Mouse (Mus musculus) mature B cell (primary cell): Measurements from ENCODE around the gene Rnf222.

Experiments used
- in situ Hi-C: fragments of 300-500 bp; cut with MboI; formaldehyde crosslinking; loops from 2 replicates; pipeline ENCODE4 v1.14.3; 2019

Rnf222 gene

DNA sequence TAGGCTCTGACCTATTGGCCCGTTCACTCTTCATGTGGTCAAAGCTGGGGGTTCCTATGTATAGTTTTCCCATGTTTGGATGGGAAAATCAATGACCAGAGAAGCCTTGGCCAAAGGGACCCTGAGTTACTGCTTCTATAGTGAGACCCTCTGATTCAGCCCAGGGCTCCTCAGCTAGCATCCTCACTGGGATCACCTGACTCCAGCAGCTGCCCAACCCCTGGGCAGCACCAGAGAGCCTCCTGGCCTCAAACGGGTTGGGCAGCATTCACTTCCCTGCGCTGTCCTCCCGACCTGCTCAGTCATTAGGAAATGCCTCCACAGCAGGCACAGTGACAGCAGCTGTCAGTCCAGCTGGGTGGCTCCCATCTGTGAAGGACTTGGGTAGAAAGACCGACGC is at the start of gene Rnf222:
Rnf222 (plus strand) TSS at position 301 of the 400 bp plus-strand sequence.
- in situ Hi-C loops: no loop called here

DNA sequence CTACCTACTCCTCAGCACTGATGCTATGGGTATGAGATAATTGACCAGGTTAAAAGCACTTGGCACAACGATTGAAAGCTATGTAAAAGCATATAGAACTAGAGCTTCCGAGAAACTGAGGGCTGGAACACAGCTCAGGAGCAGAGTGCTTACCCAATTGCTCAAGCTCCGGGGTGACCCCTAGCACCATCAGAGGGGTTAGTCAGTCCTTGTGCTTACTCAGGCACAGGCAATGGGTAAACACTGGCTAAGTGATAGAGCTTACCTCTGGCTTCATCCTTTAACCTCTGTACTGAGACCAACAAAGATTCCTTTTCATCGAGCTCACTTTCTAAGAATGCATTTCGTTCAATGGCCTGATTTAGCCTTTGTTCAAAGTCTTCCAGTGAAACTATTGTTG is 48.7 kb upstream of the Rnf222 start:
- in situ Hi-C loops: no loop called here

DNA sequence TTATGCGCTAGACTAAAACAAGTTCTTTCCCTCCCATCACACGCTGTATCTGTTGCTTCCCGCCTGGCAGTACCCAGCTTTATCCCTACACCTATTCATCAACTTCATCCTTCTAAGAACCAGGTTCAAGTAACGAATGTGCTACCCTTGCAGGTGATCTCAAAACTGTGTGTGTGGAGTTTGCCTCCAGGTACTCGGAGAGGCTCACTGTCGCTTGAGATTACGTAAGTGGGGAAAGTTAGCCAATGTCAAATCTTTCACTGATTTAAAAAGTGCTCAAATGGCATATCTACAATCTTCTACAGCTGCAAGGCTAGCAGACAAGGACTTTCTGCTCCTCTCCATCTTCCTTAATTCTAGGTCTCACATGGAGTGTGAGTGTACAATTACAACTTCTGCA is 37.5 kb upstream of the Rnf222 start:
- in situ Hi-C loops: no loop called here

DNA sequence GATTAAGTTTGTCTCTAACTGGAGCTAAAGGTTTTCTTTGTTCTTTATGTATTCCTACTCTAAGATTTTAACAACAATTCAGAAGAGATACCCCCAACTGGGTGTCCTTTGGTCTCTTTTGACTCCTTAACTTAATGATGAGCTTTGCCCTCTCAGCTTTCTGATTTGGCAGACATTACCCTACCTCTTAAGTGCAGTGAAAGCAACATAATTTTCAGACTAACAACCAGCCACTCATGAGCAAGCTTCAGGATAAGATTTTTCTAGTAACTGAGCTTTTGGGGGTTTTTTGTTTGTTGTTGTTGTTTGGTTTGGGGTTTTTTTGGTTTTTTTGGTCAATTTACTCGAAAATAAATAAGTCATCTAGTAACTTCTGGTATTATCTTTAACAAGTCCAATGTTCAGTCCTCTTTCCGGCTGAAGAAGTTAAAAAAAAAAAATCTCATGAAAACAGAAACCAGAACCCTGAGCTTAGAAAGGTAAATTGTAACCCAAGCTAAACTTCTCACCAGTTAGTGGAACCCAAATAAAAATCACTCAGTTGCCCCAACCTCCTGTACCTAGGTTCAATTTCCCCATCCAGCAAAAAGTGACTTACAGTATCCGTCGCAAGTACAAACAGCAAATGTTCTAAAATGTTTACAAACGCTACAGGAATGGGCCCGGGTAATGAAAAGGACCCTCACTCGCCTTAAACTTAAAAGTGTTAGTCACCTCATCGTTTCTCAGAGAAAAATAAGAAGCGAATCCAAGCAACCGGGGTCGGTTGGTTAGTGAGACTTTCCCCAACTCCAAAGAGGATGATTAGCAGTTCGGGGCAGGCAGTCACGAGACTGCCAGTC is 36.5 kb upstream of the Rnf222 start:
- in situ Hi-C loops: no loop called here

DNA sequence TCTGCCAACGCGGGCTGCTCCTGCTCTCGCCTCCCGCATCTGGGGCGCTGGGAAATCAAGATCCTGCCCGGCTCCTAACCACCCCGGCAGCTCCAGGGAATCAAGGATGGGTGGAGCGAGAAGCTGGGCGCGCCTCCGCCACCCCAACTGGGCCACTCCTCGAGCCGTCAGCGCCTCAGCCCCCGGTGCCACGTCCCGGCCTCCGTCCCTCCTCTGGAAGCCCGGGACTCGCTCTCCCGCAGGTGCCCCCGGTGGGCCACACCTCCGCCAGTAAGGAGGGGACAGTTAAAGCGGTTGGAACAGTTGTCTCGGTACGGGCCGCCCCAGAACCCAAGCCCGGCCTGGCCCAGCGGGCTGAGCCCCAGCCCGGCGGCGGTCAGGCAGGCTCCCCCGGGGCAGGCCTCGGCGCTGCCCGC is 35.9 kb upstream of the Rnf222 start:
- in situ Hi-C loops: no loop called here

DNA sequence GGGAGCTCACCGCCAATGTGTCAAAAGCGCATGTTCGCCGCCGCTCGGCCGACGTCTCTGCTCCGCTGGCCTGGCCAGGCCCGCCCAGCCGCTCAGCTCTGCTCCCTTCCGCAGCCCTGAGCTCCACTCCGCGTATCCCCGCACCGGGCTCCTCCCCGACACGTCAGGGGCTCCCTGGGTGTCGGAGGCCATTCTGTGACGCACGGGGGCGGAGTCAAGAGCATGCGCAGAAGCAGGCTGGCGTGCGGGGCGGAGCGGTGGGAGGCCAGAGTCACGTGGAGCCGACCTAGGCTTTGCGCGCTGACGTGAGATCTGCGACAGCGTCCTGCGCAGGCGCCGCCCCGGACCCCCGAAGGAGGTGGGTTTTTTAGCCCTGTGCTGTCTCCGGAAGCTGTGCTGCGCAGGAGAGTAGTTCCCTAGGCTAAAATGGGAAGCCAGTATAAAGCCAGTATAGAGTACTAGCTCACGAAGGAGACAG is 35.4 kb upstream of the Rnf222 start:
- in situ Hi-C loops: no loop called here

DNA sequence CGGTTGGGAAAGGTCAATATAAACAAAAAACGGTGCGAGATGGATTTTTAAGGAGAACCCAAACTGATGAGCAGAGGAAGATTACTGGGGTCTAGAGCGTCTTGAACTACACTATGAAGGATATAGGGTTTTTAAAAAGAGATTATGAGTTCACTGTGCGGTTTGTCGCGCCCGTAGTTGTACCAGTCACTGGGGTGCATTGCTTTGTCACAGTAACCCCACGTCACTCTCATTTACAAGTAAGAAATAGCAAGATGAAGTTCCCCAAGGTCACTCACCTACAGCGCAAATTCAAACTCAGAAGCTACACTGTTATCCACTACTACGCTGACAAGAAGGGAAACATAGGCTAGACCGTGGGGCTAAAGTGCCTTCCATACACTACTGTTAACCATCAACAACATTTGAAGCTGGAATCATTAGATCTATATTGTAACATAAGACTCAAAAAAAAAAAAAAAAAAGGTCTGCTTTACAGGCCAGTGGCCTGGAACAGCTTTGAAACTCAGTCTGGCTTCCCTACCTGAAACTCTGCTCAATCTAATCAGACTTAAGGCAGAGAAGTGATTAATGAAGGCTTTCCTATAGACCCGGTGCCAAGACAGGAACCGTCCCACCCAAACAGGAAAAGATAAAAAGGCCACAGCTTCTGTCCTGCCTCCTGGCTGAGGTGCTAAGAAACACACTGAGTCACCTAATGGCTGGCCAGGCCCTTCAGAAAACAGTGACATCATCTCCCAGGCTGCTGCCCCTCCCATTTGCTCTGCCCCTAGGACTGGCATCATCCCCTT is 34.5 kb upstream of the Rnf222 start:
- in situ Hi-C loops: no loop called here

DNA sequence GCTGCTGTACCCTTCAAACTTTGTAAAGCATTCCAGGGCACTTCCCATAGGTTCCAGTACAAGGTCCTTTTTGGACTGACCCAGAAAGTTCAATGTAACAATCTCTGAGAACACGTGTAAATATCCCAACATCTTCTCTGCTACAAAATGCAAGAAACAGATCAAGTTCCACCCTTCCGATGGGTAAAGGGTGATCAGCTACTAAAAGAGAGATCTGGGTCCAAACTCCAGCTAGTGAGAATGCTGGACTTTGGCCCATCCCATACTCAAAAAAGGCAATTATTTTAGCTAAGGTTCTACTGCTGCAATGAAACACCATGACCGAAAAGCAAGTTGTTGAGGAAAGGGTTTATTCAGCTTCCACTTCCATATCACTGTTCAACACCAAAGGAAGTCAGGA is 33.7 kb upstream of the Rnf222 start:
- in situ Hi-C loops: no loop called here

DNA sequence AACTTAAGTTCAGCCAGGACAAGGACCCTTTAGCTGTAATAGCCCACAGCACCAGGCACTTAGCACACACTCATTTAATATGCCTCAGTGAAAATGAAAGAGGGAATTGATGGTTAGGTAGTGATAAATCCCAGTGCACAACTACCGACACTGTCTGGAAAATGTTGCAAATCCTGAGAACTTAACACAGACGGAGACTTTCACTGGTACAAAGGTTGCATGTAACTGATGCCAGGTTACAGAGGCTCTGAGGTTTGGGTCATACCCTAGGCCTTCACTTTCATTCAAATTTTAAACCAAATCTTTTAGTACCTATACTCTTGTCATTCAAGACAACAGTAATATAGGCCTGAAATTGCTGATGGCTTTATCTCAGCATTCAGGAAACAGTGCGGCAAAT is 31.0 kb upstream of the Rnf222 start:
- in situ Hi-C loops: no loop called here

DNA sequence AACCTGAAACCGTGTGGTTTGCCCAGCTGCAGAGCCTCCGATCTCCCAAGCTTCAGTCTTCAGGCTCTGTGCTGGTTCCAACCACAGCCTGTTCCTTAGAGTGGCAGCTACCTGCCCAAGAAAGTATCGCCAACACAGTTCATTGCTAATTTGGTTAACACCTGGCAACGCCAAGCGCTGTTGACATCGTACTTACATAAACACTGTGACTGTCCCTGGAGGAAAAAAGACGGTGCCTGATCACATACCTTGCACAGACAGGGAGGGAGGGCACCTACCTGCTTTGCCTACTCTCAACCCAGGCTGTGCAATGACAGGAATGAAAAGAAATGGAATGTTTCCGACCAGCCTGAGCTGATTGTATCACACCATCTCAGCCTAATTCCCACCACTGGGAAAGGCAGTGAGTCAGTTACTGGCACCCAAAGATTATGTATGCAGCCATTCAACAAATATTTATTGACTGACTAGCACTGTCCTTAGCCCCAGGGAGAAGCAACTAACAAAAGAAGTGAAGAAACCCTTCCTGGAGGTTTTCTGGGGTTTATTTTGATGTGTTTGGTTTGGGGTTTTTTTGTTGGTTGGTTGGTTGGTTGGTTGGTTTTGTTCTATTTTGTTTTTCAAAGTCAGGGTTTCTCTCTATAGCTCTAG is 28.3 kb upstream of the Rnf222 start:
- in situ Hi-C loops: no loop called here

DNA sequence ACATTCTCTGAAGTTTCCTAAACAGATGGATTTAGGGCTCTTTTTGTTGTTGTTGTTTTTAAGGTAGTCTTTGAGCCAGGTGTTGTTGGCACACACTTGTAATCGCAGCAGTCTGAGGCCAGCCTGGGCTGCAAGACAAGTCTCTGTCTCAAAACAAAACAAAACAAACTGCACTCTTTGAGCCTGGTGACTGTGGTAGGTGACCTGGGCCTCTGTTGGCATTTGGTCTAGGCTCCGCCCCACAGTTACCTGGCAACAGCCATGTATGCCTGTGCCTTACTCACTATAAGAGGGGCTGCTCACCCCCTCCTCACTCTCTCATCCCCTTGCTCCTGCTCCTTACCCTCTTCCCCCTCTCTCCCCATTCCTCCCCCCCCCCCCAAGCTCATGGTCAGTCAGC is 26.1 kb upstream of the Rnf222 start:
- in situ Hi-C loops: no loop called here

DNA sequence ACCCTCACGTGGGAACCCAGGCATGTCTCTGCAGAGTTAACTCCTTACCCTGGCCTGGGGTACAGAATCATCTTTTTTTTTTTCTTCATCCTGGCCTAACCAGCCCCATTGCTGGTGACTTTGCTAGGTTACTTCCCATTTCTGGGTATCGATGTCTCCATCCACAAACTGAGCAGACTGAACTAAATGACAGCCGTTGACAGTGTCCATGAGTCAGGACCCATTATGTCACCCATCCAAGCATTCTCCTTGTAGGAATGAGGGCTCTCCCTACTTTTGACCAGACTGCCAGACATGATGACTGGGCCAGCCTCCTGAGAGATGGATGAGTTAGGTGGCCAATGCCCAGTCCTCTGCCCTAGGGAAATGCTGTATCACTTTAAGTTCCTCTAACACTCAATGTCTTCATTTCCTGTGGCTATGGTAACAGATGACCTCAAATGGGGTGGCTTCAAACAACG is 24.7 kb upstream of the Rnf222 start:
- in situ Hi-C loops: no loop called here

DNA sequence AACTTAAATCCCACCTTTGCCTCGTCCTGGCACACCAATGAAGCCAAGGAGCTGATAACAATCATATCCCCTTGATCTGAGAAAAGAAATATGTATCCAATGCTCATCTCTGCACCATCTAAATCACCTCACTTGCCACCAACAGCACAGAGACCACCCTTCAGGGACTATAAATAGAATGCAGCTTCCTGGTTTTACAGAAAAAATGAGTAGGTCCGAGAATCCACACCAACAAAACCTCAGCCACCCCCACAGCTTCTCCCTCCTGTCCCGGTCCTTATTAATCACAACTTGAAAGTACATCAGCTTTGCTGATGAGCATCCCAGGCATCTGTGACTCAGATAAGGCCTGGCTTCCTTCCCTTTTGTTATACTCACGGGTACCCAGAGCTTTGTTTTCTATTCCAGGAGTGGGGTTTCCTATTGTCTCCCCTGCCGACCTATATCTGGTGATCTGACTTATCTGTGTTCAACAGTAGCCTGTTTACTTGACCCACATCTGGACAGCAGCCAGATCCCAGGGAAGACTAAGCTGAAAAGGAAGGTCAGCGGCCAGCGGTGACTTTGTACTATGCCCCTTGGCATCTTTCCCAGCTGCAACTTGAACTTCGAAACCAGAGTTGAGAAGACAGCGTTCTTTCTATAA is 23.7 kb upstream of the Rnf222 start:
- in situ Hi-C loops: no loop called here

DNA sequence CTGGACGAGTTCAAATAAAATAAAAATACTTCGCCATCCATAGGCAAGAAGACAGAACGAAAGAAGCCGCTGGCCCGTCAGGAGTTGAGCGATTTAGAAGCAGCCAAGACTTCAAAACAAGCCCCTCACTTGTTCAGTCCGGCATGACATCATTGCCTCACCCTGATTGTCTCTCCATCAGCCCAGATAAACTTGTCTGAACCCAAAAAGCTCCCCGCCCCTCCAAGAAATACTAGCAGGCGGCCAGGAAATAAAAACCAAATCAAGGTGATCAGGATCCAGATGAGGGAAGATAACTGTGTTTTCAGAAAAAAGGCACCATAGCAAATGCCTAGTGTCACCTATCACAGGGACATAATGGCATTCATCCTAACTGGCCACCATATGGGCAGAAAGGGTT is 17.1 kb upstream of the Rnf222 start:
- in situ Hi-C loops: no loop called here

DNA sequence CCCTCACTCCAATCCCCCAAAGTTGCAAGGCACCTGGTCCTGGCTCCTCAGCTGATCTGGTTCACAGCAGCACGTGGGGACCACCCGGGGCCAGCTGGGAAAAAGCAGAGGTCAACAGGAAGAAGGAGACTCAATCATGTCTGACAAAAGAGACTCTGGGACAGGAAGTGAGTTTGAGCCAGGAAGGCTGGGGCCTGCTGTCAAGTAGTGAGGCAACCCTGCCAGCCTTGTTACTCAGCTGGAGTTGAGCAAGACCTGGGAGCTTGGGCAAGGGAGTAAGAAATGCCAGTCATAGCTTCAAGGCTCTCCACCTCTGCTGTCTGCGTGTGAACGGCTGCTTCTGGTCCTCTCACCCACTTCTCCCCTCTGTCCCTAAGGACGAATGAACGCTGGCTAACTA is 16.6 kb upstream of the Rnf222 start, which contains the start of gene Ndel1:
Ndel1 (minus strand) TSS at position 111 of the 400 bp plus-strand sequence.
- in situ Hi-C loops: no loop called here

DNA sequence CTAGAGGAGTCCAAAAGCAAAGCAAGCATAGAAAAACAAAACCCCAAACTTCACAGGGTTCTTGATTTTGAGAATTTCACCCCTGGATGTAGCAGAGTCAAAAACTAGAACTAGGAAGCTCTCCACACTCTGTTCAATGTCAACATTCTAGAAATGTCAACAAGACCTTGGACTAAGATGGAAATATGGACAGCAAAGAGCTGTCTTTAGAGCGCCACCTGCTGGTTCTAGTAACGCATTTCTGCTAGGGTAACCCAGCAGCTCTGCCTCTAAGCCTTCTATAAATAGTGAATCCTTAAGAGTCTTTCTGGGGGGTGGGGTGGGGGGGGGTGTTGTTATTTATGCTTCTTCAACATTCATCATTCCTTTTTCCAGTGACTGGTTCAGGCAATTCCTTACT is 13.5 kb upstream of the Rnf222 start:
- in situ Hi-C loops: no loop called here

DNA sequence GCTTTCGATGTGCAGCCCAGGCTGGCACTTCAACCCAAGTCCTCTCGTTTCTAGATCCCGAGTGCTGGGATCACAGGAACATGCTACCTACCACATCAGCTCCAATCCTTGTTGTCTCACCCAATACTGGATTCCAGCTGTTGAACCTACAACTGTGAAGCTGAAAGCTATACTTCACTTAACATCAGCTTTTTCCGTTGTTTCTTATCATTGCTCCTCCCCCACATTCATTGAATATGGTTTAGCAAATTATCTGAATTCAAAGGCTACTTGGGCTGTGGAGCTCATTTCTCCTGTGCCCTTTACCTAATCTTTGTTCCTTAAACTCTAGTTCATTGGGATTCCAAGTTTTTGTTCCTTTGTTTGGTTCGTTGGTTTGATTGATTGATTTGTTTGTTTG is 9.5 kb upstream of the Rnf222 start:
- in situ Hi-C loops: no loop called here

DNA sequence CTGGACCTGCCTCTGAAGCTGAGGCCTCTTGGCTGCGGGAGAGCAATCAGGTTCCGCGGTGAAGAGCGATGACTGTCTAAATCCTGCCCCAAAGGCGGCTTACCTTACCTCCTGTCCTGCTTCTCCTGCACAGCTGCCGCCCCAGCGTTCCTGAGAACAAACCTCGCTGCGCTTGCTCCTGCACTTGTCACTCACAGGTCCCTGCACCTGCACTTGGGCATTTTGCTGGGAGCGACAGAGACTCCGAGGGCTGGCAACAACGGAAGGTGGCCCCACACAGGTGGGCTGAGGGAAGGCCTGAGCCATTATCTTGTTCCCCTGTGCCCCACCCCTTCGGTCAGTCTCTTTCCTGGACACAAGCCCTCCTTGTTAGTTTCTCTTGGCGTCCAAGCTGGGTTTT is 6.2 kb upstream of the Rnf222 start:
- in situ Hi-C loops: no loop called here

DNA sequence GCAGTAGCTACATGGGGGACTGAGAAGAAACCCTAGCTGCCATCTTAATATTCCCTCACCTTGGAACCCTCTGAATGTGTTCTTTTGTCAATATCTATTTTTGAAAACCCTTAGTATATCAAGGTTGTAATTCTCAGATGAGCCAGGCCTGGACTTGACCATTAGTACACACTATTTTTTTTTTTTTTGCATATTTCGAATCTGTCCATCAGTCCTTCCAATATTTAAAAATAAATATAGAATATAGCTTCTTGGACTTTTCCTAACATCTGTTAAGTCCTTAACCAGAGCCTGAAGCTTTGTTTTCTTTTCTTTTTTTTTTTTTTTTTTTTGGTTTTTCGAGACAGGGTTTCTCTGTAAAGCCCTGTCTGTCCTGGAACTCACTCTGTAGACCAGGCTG is 4.5 kb upstream of the Rnf222 start:
- in situ Hi-C loops: no loop called here

DNA sequence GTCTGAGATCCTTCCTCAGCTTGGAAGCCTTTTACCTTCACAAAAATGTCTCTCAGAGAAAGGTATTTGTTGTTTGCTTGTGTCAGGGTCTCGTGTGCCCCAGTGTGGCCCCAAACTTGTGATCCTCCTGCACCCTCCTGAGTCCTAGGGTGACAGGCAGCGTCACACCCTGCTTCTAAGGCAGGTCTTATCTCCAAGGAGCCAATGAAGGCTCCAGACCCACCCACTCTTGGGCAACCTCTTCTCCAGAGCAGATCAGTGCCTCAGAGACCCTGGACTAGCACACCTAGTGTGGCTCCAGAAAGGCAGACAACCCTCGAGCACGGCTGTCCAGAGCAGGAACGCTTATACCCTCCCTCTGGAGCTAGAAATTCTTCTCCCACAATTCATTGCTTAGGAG is 4.0 kb upstream of the Rnf222 start:
- in situ Hi-C loops: no loop called here

DNA sequence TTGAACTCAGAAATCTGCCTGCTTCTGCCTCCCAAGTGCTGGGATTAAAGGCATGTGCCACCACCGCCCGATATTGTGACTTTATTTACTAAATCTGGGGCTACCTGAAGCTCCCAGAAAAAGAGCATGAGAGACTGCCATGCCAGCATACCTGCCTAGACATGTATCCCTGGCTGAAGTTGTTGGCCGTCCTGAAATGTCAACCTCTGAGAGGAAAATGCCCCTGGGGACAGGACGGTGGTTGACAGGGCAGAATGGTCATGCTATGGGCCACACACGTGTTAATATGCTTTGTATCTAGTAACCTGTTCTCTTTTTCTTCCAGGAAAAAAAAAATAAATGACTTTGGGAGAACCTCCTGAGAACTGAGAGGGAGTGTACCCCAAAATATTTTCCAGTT is 2.3 kb upstream of the Rnf222 start:
- in situ Hi-C loops: no loop called here

DNA sequence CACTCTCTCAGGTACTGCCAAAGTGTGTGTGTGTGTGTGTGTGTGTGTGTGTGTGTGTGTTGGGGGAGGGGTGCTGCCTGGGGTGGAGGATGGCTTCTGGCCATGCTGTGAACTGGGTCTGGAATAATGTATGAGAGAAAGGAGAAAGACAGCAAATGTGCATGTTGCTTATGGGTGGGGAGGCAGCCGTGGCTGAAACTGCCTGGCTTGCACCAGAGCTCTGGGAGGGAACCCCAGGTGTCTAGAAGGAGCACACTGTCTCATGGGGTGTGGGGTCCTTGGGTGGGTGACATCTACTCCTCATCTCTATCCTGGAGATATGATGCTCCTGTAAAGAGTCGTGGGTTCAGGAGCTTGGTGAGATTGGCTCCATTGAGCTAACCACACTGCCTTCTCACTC is 300 bp downstream of the Rnf222 start:
- in situ Hi-C loops: no loop called here
